Mouse (Mus musculus) sigmoid colon, adult 10 weeks (tissue): Measurements from ENCODE around the gene Hcn2. TPM values are rescaled to one million over a fixed set of nuclear protein-coding genes. Genes with fewer than 3 reads are reported as not detected.

Experiments used
- polyA plus RNA-seq: library from polyadenylated mRNA; stranded (reverse); fragments of 350-450 nt; fragmentation: Illumina TruSeq; extraction: RNeasy Lipid Tissue Mini Kit (QIAGEN cat#74804); gene quantifications from one replicate; pipeline ENCODE4 v1.2.3, GENCODE M21; 2014; ENCODE audit warnings: low read depth, low replicate concordance

Gene Hcn2
- 0.22 TPM for polyA plus RNA-seq

GRCm38 (mm10) chr10:79716254-79716987 lies at the start of gene Hcn2:
Gene Hcn2 (plus strand): TSS chr10:79716634.

DNA sequence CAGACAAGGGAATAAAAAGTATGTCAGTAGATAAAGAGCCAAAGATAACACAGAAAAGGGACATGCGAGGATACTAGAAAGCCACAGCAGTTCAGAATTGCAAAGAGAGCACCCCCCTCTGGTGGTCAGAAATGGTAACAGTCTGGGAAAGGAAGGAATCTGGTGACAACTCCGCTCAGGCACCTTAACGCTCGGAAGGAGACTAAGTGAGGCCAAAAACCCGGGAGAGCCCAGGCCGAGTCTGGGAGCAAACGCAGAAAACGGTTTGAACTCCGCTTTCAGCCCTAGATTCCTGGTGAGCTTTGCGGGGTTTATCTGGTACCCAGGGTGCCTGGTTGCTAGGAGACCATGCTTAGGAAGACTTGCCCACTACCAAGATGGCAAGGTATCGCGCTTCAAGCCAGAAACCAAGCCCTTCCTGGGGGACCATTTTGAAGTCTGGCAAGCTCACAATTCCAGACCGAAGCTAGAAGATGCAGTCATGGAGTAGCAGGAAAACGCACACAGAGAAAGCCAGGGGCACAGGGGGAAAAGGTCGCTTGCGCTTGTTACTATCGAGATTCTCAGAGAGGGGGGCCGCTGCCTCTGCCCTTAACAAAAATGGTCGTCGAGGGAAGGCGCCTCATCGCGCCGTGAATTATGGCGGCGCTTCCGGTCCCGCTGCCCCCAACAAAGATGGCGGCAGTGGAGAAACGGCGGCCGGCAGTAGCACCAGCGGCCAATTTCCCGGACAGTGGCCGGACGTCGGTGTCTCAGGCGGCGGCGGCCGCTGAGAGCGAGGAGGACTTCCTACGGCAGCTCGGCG lies 47.5 kb upstream of the Hcn2 start, which contains the start of gene Tpgs1:
Tpgs1 (plus strand) TSS at position 599 of the 805 bp plus-strand sequence.

GRCm38 (mm10) chr10:79681591-79682245 lies 34.7 kb upstream of the Hcn2 start, which contains the start of gene Cdc34:
Gene Cdc34 (plus strand): TSS chr10:79682195.

GRCm38 (mm10) chr10:79688720-79689119 lies 27.7 kb upstream of the Hcn2 start, which contains the start of gene Gzmm:
Gene Gzmm (plus strand): TSS chr10:79689020.

DNA sequence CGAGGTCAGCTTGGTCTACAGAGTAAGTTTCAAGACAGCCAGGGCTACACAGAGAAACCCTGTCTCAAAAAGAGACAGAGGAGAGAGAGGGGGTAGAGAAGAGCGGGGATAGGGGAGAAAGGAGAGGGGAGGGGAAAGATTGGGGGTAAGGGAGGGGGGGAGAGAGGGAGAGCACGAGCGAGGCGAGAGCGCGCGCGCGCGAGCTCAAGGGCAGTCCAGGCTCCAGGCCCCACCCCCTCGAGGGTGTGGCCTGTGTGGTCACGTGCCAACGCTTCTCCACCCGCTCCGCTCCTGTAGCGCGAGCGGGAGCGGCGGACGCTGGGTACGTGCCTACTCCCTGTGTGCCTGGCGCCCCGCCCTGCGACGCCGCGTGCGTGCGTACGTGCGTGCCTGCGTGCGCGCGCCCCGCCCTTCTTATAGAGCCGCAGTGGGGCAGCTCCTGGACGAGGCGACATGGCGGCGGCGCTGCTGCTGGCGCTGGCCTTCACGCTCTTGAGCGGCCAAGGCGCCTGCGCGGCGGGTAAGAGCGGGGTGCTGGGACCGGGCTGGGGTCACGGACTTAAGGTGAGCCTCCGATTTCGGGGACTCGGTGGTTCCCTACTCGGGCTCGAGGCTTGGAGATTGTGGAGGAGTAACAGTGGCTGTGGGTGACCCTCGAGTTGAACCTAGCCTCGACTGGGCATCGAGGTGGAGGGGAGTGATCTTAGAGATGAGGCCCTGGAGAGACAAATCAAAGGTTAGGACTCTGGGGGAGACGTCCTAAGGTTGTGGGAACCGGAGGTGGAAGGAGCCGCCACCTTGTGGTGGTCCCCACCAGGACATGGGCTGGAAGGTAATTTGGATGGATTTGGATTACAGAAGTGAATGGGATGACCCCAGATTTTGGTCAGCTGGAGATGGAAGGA lies 12.1 kb upstream of the Hcn2 start, which contains the start of gene Bsg:
Bsg (plus strand) TSS at position 427 of the 905 bp plus-strand sequence.

DNA sequence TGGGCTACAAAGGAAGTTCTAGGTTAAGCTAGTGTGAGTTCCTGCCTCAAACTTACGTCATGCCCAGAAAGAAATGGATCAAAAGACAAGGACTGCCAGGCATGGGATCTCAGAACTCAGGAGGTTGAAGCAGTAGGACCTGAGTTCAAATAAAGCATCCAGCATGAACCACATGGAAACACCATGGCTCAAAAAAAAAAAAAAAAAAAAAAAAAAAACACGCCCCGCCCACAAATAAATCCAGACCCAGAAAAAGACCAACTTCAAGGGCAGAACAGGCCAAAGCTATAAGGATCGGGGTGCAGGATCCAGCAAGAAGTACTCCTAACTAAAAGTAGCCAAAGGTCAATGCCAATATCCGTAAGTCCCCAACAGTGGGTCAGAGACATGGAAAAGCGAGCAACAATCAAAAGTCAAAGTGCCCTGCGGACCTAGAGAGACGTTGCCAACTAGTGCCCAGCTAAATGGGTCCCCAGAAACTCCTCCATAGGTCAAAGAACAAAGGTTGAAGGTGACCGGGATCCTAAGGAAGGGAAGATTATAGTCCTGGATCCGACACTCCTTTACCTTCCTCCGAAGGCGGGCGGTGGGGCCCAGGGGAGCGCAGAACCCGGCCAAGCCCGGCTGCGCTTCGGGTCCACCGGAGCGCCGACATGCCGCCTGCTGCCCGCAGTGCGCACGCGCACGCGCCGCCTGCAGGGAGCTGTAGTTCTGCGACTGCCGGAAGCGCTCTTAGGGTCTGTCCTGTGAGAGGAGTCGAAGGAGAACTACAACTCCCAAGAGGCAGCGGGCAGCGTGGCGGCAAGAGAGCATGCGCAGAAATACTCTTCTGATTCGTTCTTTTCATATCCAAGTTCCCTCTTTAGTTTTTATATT lies 29.7 kb downstream of the Hcn2 start, which contains the start of gene Polrmt:
Polrmt (minus strand) TSS at position 684 of the 876 bp plus-strand sequence.

DNA sequence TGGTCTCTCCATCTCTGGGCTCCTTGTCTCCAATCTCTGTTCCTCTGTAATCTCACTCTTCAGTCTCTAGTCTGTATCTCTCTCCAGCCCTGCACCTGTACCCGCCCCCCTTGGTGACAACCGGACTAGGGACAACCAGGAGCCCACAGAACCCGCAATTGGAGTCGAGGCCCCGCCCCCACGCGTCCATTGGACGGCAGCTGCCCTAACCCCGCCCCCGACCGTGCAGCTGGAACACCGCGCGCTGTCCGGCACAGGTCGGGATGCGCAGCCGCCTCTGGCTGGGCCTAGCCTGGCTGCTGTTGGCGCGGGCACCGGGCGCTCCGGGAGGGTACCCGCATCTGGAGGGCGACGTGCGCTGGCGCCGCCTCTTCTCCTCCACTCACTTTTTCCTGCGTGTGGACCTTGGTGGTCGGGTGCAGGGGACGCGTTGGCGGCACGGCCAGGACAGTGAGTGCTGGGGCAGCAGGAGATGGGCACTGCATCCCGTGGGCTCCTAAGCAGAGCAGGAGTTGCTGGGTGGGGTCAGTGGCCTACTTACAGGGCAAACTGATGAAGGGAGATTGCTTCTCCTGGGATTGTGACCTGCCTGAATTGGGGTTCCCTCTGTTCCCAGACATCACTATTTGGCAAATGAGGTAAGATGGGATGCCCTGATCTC lies 38.6 kb downstream of the Hcn2 start, which contains the start of gene Fgf22:
Fgf22 (plus strand) TSS at position 221 of the 661 bp plus-strand sequence.

DNA sequence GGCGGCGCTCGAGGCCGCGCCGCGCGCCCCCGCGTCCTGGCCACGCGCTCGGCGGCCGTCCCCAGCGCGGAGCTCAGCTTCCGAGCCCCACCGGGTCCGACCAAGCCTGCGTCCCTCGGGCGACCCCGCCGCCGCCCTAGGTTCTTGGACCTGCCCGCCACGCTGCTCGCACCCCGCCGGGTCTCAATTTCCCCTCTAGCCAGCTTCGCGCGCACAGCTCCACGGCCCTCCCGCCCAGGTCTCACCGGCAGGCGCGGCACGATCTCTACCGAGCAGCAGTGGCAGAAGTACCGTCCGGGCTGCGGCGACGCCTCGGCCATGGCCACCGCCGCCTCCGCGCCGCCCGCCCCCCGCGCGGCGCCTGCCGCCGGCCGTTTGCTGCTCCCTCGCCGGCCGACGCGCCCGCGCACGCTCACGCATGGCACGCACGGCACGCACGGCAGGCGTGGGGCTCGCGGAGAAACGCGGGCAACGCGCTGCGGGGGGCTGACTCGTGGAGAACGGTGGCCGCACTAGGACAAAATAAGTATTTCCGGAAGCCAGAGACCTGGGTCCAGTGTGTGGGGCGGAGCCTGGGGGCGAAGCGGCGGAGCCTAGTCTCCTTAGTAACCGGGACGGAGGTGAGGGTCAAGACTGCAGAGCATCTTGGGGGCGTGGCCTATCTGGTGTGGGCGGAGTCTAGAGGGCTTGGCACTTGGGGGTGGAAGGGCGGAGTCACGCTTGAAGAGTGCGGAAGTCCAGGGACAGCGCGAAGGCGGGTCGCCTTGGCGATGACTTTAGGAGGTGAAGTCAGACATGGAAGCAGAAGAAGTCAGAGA lies 50.3 kb downstream of the Hcn2 start, which contains the start of gene Rnf126:
Rnf126 (minus strand) TSS at position 445 of the 818 bp plus-strand sequence.

DNA sequence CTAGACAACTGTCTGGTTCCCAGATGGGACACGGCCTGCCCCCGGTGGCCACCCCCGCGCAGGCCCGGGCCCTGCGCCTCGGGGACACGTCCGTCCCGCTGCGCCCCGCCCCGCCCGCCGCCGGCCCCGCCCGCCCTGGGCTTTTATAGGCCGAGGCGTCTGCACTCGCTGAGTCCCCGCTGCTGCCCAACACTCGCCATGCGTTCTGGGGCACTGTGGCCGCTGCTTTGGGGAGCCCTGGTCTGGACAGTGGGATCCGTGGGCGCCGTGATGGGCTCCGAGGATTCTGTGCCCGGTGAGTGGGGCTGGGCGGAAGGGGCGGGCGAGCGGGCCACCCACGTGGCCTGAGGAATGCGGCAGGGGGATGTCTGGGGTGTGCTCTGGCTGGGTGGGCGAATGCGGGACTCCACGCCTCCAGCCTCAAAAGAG lies 60.7 kb downstream of the Hcn2 start, which contains the start of gene Fstl3:
Fstl3 (plus strand) TSS at position 170 of the 429 bp plus-strand sequence.

Other genes starting within 250 kb of the Hcn2 start
- gene Vmn2r83, start 247.9 kb upstream of the Hcn2 start, polyA plus RNA-seq: not detected
- gene Plpp2, start 182.8 kb upstream of the Hcn2 start, polyA plus RNA-seq: 9.2 TPM
- gene Mier2, start 161.4 kb upstream of the Hcn2 start, polyA plus RNA-seq: not detected
- not detected for gene Theg, start 129.3 kb upstream of the Hcn2 start, polyA plus RNA-seq
- gene C2cd4c, start 102.6 kb upstream of the Hcn2 start, polyA plus RNA-seq: 0.16 TPM
- gene Shc2, start 78.7 kb upstream of the Hcn2 start, polyA plus RNA-seq: 1.5 TPM
- gene Odf3l2, start 70.9 kb upstream of the Hcn2 start, polyA plus RNA-seq: not detected
- not detected for gene Madcam1, start 52.1 kb upstream of the Hcn2 start, polyA plus RNA-seq
- not detected for gene Tpgs1, start 47.3 kb upstream of the Hcn2 start, polyA plus RNA-seq
- not detected for gene Cdc34, start 34.4 kb upstream of the Hcn2 start, polyA plus RNA-seq
- gene Gzmm, start 27.6 kb upstream of the Hcn2 start, polyA plus RNA-seq: not detected
- gene Bsg, start 12.1 kb upstream of the Hcn2 start, polyA plus RNA-seq: 376 TPM
- 0.82 TPM for gene Polrmt, start 29.9 kb downstream of the Hcn2 start, polyA plus RNA-seq
- gene Fgf22, start 38.4 kb downstream of the Hcn2 start, polyA plus RNA-seq: not detected
- gene Rnf126, start 50.3 kb downstream of the Hcn2 start, polyA plus RNA-seq: 0.73 TPM
- 2.5 TPM for gene Fstl3, start 60.6 kb downstream of the Hcn2 start, polyA plus RNA-seq
- gene Prss57, start 74.3 kb downstream of the Hcn2 start, polyA plus RNA-seq: not detected
- gene Palm, start 76.9 kb downstream of the Hcn2 start, polyA plus RNA-seq: 0.69 TPM
- gene Misp, start 104.4 kb downstream of the Hcn2 start, polyA plus RNA-seq: 12.8 TPM
- gene Ptbp1, start 137.8 kb downstream of the Hcn2 start, polyA plus RNA-seq: 91.3 TPM
- gene Prtn3, start 157.8 kb downstream of the Hcn2 start, polyA plus RNA-seq: not detected
- gene Plppr3, start 158.0 kb downstream of the Hcn2 start, polyA plus RNA-seq: not detected
- not detected for gene Elane, start 169.6 kb downstream of the Hcn2 start, polyA plus RNA-seq
- gene Cfd, start 174.2 kb downstream of the Hcn2 start, polyA plus RNA-seq: 0.88 TPM
- gene Med16, start 192.3 kb downstream of the Hcn2 start, polyA plus RNA-seq: 0.19 TPM
- not detected for gene Gm26602, start 194.2 kb downstream of the Hcn2 start, polyA plus RNA-seq
- 0.35 TPM for gene Kiss1r, start 200.3 kb downstream of the Hcn2 start, polyA plus RNA-seq
- 21.3 TPM for gene R3hdm4, start 204.6 kb downstream of the Hcn2 start, polyA plus RNA-seq
- 2.5 TPM for gene Arid3a, start 210.4 kb downstream of the Hcn2 start, polyA plus RNA-seq
- gene Wdr18, start 243.5 kb downstream of the Hcn2 start, polyA plus RNA-seq: 0.79 TPM